Mouse (Mus musculus): ENCODE data around the gene Orai2. TPM values are rescaled to one million over a fixed set of nuclear protein-coding genes. Genes with fewer than 3 reads are reported as not detected.
"Not testable (repeated sequence)": the region's sequence is repeated elsewhere in the genome, so short reads cannot be mapped to it uniquely, and the experiment has no call there.

Gene Orai2
- total RNA-seq, 4 experiments from 2014 or later, result 46.5 to 53.3 (median 49.2) TPM

DNA sequence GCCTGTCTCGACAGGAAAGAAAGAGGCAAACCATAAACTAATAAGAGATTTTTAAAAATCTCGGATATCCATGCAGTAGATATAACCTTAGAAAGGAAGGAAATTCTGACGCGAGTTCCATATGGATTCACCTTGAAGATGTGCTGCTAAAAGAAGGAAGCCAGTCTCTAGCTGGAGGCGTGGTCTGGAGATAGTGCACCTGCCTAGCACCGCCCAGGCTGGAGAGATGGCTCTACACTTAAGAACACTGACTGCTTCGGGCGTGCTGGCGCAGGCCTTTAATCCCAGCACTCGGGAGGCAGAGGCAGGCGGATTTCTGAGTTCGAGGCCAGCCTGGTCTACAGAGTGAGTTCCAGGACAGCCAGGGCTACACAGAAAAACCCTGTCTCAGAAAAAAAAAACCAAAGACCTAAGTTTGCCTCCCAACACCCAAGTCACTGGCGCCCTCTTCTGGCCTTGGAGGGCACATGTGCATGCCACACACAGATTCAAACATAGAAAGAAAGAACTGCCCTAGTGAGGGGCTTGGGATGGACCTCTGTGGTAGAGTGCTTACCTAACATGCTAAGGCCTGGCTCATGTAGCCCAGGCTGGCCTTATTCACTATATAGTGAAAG is 32.7 kb downstream of the Orai2 start:
- no peak for DNase-seq (ENCODE audit: low spot score in 2 of 2)

DNA sequence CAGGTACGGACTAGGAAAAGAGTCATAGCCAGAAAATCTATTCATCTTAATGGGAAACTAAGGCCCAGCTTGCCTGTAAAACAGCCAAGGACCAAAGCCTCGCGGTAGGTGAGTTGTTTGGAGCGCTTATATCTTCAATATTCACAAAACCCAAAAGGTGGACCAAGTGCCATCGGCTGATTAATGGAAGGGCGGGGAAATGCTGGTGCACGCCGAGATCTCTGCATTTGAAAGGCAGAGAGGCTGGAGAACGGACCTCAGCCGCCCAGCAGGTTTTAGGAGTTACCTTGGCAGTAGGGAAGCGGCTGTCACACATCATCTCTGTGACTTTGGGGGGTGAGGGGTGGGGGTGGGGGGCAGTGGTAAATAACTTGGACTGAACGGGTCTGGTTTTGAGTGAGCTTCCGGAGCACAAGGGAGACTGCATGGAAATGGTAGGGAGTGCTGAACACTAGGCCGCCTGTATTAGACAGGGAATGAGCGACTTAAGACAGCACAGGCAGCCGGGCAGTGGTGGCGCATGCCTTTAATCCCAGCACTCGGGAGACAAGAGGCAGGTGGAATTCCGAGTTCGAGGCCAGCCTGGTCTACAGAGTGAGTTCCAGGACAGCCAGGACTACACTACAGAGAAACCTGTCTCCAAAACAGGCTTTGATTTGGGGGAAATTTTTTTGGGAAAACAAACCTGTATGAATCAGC is 34.1 kb downstream of the Orai2 start:
- no peak for DNase-seq (ENCODE audit: low spot score in 2 of 2)

DNA sequence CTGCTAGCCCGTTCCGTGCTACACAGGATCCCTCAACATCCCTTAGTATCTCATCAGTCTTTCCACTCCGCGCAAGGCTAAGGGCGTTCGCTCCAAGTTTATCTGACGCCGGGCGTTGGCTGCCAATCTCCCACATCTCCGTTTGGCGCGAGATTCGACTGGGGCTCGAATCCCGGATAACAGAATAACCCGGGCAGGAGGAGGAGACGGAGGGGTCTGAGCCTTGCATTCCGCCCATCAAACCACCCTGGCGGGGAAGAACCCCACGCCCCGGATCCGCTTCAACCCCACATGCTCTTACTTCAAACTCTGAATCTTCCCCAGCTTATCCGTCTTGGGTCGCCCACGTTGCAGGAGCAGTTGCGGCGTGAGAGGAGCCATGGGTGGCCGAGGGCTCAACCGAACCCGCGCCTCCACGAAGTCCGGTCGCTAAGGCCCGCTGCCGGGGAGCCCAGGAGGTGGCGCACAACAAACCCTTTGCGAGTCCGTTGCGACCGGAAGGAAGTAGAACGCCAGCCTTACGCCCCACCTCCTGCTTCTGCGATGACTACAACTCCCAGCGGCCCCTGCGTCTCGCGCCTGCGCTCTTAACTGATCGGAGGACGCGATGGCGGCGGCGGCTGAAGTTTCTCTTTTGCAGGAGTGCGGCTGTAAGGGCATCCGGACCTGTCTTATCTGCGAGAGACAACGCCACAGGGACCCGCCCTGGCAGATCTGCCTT is 34.8 kb downstream of the Orai2 start, which contains the start of the genes Lrwd1 and Alkbh4:
TSS of gene Lrwd1 (minus strand) at position 504 of the 721 bp plus-strand sequence.
TSS of gene Alkbh4 (plus strand) at position 576 of the 721 bp plus-strand sequence.
- peak; percentile 84 to 93 for DNase-seq (ENCODE audit: low spot score in 2 of 2)

DNA sequence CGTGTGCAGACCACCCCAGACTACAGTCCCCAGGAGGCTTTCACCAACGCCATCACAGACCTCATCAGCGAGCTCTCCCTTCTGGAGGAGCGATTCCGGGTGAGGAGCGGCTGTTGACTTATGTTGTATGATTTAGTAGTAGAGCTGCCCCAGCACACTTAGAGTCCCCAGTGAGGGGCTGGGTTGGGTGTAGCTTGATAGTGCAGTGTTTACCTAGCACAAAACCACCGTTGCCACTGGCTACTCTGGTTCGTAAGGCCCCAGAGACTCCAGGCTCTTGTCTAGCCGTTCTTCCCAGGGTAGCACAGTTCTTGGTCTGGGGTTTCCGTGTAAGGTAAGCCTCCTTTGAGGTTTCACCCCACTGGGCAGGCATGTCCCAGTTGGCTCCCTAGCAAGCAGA is 48.3 kb downstream of the Orai2 start:
- no peak for DNase-seq (ENCODE audit: low spot score in 2 of 2)

DNA sequence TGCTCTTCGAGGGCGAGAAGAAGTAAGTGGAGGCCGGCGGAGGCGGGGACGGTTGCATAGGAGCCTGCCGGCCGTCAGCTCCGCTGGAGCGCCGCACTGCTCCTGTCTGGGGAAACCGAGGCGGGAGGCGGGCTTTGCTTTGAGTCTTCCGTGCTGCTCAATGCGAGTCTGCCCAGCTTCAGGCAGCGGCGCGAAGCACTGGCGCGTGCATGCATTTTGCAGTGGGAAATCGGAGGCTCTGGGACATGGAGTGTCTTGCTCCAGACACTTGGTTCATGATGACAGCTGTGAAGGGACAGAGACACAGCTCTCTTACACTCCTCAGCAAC is 53.8 kb downstream of the Orai2 start:
- DNase-seq (ENCODE audit: low spot score in 2 of 2), result no peak

DNA sequence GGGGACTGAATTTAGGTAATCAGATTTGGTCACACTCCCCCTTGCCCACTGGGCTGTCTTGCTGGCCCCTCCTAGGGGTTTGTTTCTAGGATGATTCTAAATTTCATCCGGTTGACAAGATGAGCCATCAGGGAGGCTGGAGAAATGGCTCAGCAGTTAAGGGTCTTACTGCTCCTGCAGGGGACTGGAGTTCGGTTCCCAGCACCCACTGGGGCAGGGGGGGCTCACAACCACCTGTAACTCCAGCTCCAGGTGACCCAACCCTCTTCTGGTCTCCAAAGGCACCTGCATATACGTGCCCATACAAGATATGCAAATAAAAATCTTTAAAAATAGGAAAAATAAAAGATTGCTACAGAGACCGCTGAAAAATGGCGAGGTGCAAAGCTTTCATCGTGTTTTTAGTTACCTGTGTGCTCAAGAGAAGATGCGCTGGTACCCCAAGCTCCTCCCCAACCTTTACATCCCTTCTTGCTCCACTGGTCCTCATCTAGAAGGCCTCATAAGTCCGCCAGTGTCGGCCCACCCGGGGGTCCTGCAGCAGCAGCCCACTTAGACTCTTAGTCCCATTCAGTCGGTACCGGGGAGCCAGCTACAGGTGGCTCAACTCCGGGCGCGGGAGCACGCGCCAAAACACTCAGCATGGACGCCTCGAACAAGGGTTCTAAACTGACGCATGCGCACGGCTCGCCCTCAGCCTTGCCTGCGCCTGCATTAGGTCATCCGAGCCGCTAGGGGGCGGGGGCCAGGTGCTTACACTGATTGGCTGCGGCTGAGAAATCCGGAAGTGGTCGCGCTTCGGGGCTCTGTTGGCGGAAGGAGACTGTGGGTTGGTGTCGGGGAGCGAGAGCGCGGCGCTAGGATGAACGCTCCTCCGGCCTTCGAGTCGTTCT is 54.4 kb downstream of the Orai2 start, which contains the start of gene Polr2j:
TSS of gene Polr2j (plus strand) at position 741 of the 893 bp plus-strand sequence.
- peak; percentile 92 to 93 for DNase-seq (ENCODE audit: low spot score in 2 of 2)

DNA sequence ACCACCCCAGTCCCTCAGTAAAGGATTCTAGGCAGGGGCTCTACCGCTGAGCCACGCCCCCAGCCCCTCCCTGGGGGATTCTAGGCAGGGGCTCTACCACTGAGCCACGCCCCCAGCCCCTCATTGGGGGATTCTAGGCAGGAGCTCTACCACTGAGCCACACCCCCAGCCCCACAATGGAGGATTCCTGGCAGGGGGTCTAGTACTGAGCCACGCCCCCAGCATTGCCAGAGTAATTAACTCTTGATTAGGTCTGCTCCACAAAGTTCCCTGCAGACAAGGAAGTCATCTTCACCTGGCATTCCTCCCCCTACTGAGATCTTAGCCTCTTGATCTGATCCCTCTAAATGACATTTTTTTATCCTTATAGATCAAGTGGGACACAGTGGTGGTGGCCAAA is 57.0 kb downstream of the Orai2 start:
- not testable (repeated sequence) for DNase-seq (ENCODE audit: low spot score in 2 of 2)

DNA sequence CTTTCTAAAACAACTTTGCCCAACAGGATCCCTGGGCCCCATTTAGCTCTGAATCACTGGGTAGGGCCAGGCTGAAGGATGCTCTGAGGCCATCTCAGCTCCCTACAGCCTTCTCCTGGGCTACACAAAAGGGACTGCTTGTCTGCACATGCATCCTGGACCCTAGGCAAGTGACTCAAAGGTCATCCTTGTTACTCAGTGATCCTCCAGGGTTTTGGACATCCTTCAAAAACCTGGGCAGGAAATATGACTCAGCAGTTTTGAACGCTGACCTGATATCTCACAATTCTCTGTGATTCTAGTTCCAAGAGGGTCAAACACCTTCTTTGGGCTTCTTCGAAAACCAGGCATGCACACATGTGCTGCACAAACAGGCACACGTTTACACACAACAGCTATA is 61.5 kb downstream of the Orai2 start:
- no peak for DNase-seq (ENCODE audit: low spot score in 2 of 2)

DNA sequence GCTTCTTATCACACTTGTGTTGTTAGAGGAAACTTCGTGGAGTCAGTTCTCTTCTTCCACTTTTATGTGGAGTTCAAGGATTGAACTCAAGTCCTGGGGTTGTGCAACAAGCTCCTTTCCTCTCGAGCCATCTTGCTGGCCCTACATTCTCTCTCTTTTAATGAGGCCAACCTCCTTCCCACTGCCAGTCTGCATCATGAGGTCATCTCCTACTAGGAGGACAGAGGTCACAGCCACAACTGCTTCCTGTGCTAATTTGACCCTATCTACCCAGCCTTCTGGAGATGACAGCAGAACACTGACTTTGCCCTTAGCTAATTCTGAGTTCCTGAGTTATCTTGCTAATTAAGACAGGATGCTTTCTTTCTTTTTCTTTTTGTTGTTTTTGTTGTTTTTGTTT is 62.0 kb downstream of the Orai2 start:
- DNase-seq (ENCODE audit: low spot score in 2 of 2), result no peak

DNA sequence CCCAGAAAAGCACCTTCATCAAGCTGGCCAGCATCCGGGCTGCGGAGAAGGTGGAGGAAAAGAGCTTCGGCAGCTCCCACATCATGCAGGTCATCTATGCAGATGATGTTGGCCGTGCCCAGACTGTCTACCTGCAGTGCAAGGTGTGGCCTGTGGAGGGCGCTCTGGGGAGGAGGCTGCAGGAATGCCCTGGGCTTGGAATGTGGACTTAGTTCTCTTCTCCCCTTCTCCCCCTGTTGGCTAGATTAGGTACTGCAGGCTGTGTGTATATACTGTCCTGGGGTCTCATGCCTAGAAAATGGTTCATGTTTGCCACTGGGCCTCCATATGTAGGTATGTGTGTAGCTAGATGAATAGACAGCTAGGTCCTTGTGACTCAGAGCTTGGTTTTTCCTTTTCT is 66.0 kb downstream of the Orai2 start:
- no peak for DNase-seq (ENCODE audit: low spot score in 2 of 2)

DNA sequence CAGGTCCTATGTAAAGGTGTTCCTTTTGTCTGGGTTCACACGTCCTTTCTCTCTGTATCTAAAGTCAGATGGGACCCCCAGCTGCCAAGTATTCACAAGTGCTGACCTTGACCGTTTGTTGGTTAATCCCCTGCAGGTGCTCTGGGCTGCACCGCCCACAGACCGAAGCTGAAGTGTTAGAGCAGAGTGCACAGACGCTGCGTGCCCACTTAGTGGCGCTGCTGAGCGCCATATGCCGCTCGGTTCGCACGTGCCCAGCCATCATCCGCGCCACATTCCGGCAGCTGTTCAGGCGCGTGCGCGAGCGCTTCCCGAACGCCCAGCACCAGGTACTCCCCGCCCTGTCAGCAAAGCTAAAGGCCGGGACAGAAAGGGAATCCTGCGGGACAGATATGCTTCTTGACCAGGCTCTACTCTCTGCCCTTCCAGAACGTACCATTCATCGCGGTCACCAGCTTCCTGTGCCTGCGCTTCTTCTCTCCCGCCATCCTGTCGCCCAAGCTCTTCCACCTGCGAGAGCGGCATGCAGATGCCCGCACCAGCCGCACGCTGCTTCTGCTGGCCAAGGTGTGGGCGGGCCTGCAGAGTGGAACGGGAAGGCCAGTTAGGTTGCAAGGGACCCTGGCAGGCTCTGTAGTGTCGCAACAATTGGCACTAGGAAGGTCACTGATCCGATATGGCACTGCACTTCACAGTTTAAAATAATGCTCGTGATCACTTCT is 68.3 kb downstream of the Orai2 start:
- peak; percentile 40 to 63 for DNase-seq (ENCODE audit: low spot score in 2 of 2)

DNA sequence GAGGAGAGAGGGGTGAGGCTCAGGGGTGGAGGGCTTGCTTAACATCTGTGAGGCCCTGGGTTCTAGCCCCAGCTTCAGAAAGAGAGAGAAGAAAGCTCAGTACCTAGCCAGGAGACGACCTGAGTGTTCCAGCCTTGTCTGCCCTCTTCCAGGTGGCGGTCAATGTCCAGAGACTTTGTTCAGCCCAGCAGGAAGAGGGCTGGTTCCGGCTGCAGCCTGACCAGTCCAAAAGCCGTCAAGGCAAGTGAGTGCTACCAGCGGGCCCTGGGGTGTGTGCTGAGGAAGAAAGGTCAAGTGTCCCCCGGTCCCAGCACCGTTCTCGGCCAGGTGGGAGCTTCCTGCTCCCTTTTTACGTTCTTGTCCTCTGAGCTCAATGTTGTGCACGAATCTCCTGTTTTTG is 72.0 kb downstream of the Orai2 start:
- no peak for DNase-seq (ENCODE audit: low spot score in 2 of 2)

Small RNA genes lying within 50 kb of the gene (microRNA-seq; reads per million reads assigned to microRNA genes)
- gene Mir7035, result 0.42 to 2.4 reads per million in 2 experiments

Other genes with a start within 250 kb of the Orai2 start
- gene Ywhag, start 236.1 kb downstream of the Orai2 start, total RNA-seq (2022), result 1,000 to 10,000 TPM; 1,072 to 1,089 (median 1,074) TPM
- gene Ssc4d, start 196.2 kb downstream of the Orai2 start, total RNA-seq (2022), result 1 to 10 TPM; 1.3 to 2.8 (median 2.0) TPM
- not detected for gene Zp3, start 190.6 kb downstream of the Orai2 start, total RNA-seq (2022)
- gene Dtx2, start 175.9 kb downstream of the Orai2 start, total RNA-seq (2022), result 10 to 100 TPM in 1 of 4 experiments, 1 to 10 TPM in 3; 7.5 to 11.3 (median 9.6) TPM
- not detected for gene Upk3b, start 132.2 kb downstream of the Orai2 start, total RNA-seq (2022)
- gene Upk3bl, start 116.2 kb downstream of the Orai2 start, total RNA-seq (2022), result under 1 TPM in 2 of 4 experiments, not detected in 2; 0.59 to 0.81 TPM
- 10 to 100 TPM in 1 of 4 experiments, 1 to 10 TPM in 3; 6.2 to 13.4 (median 8.0) TPM for gene Rasa4, start 86.8 kb downstream of the Orai2 start, total RNA-seq (2022)
- gene Polr2j, start 54.1 kb downstream of the Orai2 start, total RNA-seq (2022), result 10 to 100 TPM; 66.2 to 83.2 (median 70.9) TPM
- gene Lrwd1, start 34.6 kb downstream of the Orai2 start, total RNA-seq (2022), result 10 to 100 TPM; 11.6 to 14.9 (median 13.4) TPM
- gene Alkbh4, start 34.6 kb downstream of the Orai2 start, total RNA-seq (2022), result 10 to 100 TPM in 2 of 4 experiments, 1 to 10 TPM in 2; 8.5 to 12.2 (median 9.9) TPM
- gene Prkrip1, start 28.2 kb upstream of the Orai2 start, total RNA-seq (2022), result 10 to 100 TPM; 25.2 to 36.0 (median 26.9) TPM
- 1 to 10 TPM; 5.3 to 7.5 (median 6.7) TPM for gene Sh2b2, start 75.8 kb upstream of the Orai2 start, total RNA-seq (2022)

Measured in left cerebral cortex, adult 8-10 months (tissue).